Mouse (Mus musculus) embryonic facial prominence, embryonic 11.5 days (tissue): ENCODE data around the gene Kazn. TPM values are rescaled to one million over a fixed set of nuclear protein-coding genes. Genes with fewer than 3 reads are reported as not detected.

ENCODE experiments used
- ATAC-seq: fragments of 200-750 bp; cut with Nextera tagmentation; replicated peaks from 2 replicates; pipeline ENCODE4 v1.8.0; 2017; ENCODE audit warnings: low read depth; ENCODE audit not compliant: insufficient number of reproducible peaks, low FRiP score, low TSS enrichment
- DNase-seq: peaks from one replicate; pipeline ENCODE4 v3.0.0-alpha.2; 2015; ENCODE audit warnings: low spot score
- H3K27ac ChIP-seq: fragments of 300-500 bp; sonication (generic); replicated peaks from 2 replicates; pipeline ENCODE4 v1.5.1; 2014; ENCODE audit warnings: mild to moderate bottlenecking, low read depth, low read length, control low read depth
- H3K27me3 ChIP-seq: fragments of 300-500 bp; sonication (generic); 2 replicates; pipeline ENCODE4 v1.6.1; 2014; ENCODE audit warnings: mild to moderate bottlenecking, low read length, moderate library complexity, mixed read lengths; ENCODE audit not compliant: control insufficient read depth, insufficient read depth
- H3K36me3 ChIP-seq: fragments of 300-500 bp; sonication (generic); replicated peaks from 2 replicates; pipeline ENCODE4 v1.6.1; 2014; ENCODE audit warnings: low read depth, mild to moderate bottlenecking, low read length, moderate library complexity, mixed read lengths; ENCODE audit not compliant: control insufficient read depth, insufficient read depth
- H3K4me1 ChIP-seq: fragments of 300-500 bp; sonication (generic); 2 replicates; pipeline ENCODE4 v1.6.1; 2014; ENCODE audit warnings: low read length, mixed read lengths; ENCODE audit not compliant: control insufficient read depth, insufficient read depth
- H3K4me2 ChIP-seq: fragments of 300-500 bp; sonication (generic); 2 replicates; pipeline ENCODE4 v1.6.1; 2014; ENCODE audit warnings: low read depth, mild to moderate bottlenecking, control low read depth, low read length, moderate library complexity
- H3K4me3 ChIP-seq: fragments of 300-500 bp; sonication (generic); 2 replicates; pipeline ENCODE4 v1.5.1; 2014; ENCODE audit warnings: low read depth, low read length, control low read depth
- H3K9ac ChIP-seq: fragments of 300-500 bp; sonication (generic); replicated peaks from 2 replicates; pipeline ENCODE4 v1.6.1; 2014; ENCODE audit warnings: mild to moderate bottlenecking, control low read depth, low read length
- H3K9me3 ChIP-seq: fragments of 300-500 bp; sonication (generic); replicated peaks from 2 replicates; pipeline ENCODE4 v1.6.1; 2016; ENCODE audit warnings: mild to moderate bottlenecking, low read length, inconsistent platforms, mixed read lengths; ENCODE audit not compliant: control insufficient read depth
- WGBS: fragments of 180-500 bp; shearing (Covaris S2); extraction: QIAGEN DNeasy Blood & Tissue Kit; methylation state at CpG from one replicate; pipeline ENCODE4 v1.1.7; 2014; 5-methylcytosine and 5-hydroxymethylcytosine counted together
- polyA plus RNA-seq: library from polyadenylated mRNA; unstranded; fragments of >200 nt; fragmentation: Nextera tagmentation; extraction: Ambion mirVana; gene quantifications from 2 replicates; pipeline ENCODE4 v1.2.1, GENCODE M21; 2014

Kazn gene
- polyA plus RNA-seq, 1 experiment from 2014 or later = 11.1 TPM

DNA sequence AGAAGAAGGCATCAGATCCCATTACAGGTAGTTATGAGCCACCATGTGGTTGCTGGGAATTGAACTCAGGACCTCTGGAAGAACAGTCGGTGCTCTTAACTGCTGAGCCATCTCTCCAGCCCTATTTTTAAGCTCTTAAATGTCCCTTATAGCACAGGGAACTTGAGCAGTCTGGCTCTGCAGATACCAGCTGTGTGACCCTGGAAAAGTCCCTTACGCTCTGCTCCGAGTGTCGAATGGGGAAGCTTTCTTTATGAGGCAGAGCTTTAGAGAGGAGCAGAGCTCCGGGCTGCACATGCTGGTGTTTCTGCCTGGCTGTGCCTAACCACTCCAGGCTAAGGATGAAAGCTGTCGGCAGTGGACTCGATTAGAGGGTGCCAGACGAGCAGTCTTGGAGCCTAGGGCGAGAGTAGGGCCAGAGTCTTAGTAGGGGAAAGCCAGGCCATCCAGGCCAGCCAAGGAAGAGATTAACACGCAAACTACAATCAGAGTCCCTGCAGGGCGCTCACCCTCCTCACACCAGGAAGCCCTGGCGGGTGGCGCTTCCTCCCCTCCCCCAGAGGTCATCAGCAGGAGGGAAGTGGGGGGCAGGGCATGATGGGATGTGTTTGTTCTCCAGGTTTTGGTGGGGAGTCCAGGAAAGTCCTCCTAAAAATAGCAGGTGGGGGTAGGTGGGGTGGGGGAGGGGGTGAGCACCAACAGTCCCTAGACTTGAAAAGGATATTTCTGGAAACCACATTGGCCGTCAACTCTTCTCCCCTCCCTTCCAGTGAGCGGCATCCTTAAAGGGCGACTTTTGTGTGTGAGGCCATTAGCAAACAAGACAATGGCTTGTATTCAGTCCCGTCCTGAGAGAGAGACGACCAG, 73.1 kb downstream of the Kazn start:
- Histone ChIP-seq H3K4me3 (no peak overlapping the region), H3K9ac (peak overlapping the region; percentile 25), H3K4me1 (peaks cover 6% of the 10 kb centered on the region)

DNA sequence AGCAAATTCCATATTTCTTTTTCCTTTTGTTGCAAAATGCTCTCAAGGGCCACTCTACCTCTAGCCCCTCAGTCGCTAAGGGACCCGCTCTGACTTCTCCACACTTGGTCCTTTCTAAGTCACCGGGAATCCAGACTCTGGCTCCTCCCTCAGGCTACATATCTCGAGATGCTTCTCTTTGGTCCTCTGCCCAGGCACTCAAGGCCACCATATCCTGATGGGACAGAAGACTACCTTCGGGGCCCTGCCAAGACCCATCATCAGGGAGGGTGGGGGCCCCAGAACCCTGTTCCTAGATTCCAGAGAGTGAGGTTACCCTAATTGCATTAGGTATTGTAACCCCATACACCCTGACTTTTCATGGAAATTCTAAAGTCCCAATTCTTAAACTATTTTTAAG, 73.8 kb downstream of the Kazn start:
- 34% methylated on average over 5 of the region's 5 CpGs for WGBS
- no peak for DNase-seq
- Histone ChIP-seq H3K4me2 (no peak overlapping the region), H3K9ac (no peak overlapping the region), H3K9me3 (no peaks in the 10 kb centered on the region), H3K27ac (no peak overlapping the region), H3K4me3 (no peak overlapping the region), H3K27me3 (no peaks in the 10 kb centered on the region), H3K4me1 (peaks cover 6% of the 10 kb centered on the region), H3K36me3 (no peaks in the 10 kb centered on the region; the same call in 1 of the 2 replicates)
- ATAC-seq = no peak

More for the DNA sequence above, 73.1 kb downstream of the Kazn start:
- Histone ChIP-seq H3K9me3 (no peaks in the 10 kb centered on the region), H3K36me3 (no peaks in the 10 kb centered on the region; the same call in 1 of the 2 replicates), H3K27me3 (no peaks in the 10 kb centered on the region), H3K4me2 (no peak overlapping the region), H3K27ac (peak overlapping the region; percentile 28; the same call in 1 of the 2 replicates)
- no peak for ATAC-seq
- WGBS = 9% methylated on average over 18 of the region's 18 CpGs
- peak; percentile 41 for DNase-seq

DNA sequence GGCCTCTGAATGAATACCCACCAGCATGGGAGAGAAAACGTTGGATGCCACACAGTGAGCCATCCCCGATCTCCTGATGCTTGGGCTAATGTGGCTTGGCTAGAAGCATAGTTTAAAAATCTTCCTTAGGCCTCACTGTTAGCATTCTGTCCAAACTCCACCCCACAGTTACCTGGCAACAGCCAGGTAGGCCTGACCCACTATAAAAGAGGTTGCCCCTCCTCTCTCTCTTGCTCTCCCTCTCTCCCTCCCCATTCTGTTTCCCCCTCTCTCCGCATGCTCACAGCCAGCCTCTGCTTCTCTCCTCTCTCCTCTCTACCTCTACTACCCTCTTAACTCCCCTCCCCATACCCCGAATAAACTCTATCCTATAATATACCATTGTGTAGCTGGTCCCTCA, 74.8 kb downstream of the Kazn start:
- Histone ChIP-seq H3K27me3 (no peaks in the 10 kb centered on the region), H3K9me3 (no peaks in the 10 kb centered on the region), H3K4me1 (peaks cover 6% of the 10 kb centered on the region), H3K9ac (no peak overlapping the region), H3K27ac (no peak overlapping the region), H3K4me3 (no peak overlapping the region), H3K36me3 (no peaks in the 10 kb centered on the region; the same call in 1 of the 2 replicates), H3K4me2 (no peak overlapping the region)
- ATAC-seq (no peak), DNase-seq (no peak)
- 42% methylated on average over 4 of the region's 4 CpGs for WGBS

DNA sequence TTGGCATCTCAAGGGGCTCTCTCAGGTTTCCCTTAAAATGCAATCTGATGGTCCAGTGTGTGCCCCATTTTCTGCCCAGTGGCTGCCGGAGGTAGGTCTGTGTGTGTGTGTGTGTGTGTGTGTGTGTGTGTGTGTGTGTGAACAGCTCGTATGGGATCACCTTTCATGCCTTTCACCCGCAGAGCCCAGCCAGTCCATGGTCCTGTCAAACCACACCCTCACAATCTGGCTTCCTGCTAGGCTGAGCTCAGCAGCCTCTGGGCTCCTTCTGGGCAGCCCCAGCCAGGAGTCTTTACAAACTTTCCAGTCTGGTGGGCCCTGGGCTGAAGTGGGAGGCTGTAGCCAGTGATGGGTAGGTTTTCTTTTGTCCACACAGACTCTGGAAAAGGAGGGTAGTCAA, 75.3 kb downstream of the Kazn start:
- Histone ChIP-seq H3K4me1 (peaks cover 6% of the 10 kb centered on the region), H3K4me3 (no peak overlapping the region), H3K9ac (no peak overlapping the region), H3K4me2 (no peak overlapping the region), H3K9me3 (no peaks in the 10 kb centered on the region), H3K27me3 (no peaks in the 10 kb centered on the region), H3K36me3 (no peaks in the 10 kb centered on the region; the same call in 1 of the 2 replicates), H3K27ac (no peak overlapping the region)
- DNase-seq = no peak
- no peak for ATAC-seq
- 18% methylated on average over 3 of the region's 3 CpGs for WGBS

DNA sequence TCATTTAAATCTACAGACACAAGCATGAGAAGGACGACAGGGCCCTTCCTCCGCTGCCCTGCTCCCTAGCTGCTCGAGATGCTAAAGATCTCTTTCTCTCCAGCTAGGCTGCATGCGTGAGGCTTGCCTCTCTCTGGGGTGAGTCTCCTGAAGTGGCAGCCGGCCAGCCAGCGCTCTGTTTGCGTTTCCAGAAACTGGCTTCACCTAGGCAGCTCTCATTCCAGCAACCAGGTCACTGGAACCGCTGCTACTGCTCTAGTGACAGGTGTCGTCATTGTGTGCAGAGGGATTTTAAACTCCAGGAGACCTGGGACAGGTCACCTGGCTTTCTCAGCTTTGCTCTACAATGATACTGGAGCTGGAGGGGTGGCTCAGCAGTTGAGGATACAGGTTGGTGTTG, 76.5 kb downstream of the Kazn start:
- peaks cover 6% of the 10 kb centered on the region for H3K4me1 ChIP-seq
- no peak for DNase-seq
- H3K36me3 ChIP-seq = no peaks in the 10 kb centered on the region; the same call in none of the 2 replicates
- WGBS = 88% methylated on average over 9 of the region's 9 CpGs
- no peaks in the 10 kb centered on the region for H3K27me3 ChIP-seq
- no peak overlapping the region for H3K4me2 ChIP-seq
- H3K9ac ChIP-seq = no peak overlapping the region
- no peak overlapping the region for H3K27ac ChIP-seq
- no peaks in the 10 kb centered on the region for H3K9me3 ChIP-seq
- no peak overlapping the region for H3K4me3 ChIP-seq
- ATAC-seq = no peak

DNA sequence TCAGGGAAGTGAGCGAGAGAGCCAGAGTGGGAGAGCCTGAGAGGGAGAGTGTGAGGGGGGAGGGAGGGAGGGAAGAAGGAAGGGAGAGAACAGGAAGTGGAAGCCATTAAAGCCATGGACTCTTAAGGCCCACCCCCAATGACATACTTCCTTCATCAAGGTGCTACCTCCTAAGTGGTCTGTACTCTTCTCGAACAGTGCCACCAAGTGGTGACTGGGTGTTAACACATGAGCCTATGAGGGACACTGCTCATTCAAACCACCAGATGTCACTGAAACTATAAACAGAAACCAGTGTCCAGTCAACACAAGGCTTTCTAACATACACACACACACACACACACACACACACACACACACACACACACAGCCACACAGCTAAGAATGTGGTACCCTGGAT, 77.1 kb downstream of the Kazn start:
- H3K9ac ChIP-seq = no peak overlapping the region
- peaks cover 6% of the 10 kb centered on the region for H3K4me1 ChIP-seq
- no peaks in the 10 kb centered on the region; the same call in none of the 2 replicates for H3K36me3 ChIP-seq
- H3K27ac ChIP-seq = no peak overlapping the region
- no peaks in the 10 kb centered on the region for H3K9me3 ChIP-seq
- H3K4me2 ChIP-seq = no peak overlapping the region
- WGBS = 91% methylated on average over 2 of the region's 2 CpGs
- H3K4me3 ChIP-seq = no peak overlapping the region
- DNase-seq = no peak
- H3K27me3 ChIP-seq = no peaks in the 10 kb centered on the region
- no peak for ATAC-seq

DNA sequence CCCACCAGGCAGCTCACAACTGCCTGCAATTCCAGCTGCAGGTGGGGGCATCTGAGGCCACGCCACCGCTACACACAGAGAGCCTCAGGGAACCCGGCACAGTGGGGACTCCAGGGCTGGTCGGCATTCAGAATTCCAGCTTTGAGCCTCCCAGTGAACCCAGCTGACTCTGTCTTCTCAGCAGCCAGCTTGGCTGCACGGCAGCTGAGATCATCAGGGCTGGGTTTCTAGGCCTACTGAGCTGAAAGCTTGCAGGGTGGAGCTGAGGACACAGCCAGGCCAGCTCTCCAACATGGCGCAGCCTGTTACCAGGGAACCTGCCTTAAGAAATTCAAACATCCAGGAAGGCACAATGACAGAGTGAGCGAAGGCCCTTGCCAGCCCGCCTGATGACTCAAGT, 79.2 kb downstream of the Kazn start:
- H3K36me3 ChIP-seq = no peaks in the 10 kb centered on the region; the same call in none of the 2 replicates
- no peak overlapping the region for H3K4me3 ChIP-seq
- H3K4me1 ChIP-seq = no peaks in the 10 kb centered on the region; the same call in 1 of the 2 replicates
- WGBS = 59% methylated on average over 8 of the region's 8 CpGs
- ATAC-seq (no peak), DNase-seq (no peak)
- no peak overlapping the region for H3K9ac ChIP-seq
- no peaks in the 10 kb centered on the region for H3K27me3 ChIP-seq
- H3K4me2 ChIP-seq = no peak overlapping the region
- H3K9me3 ChIP-seq = no peaks in the 10 kb centered on the region
- H3K27ac ChIP-seq = no peak overlapping the region

DNA sequence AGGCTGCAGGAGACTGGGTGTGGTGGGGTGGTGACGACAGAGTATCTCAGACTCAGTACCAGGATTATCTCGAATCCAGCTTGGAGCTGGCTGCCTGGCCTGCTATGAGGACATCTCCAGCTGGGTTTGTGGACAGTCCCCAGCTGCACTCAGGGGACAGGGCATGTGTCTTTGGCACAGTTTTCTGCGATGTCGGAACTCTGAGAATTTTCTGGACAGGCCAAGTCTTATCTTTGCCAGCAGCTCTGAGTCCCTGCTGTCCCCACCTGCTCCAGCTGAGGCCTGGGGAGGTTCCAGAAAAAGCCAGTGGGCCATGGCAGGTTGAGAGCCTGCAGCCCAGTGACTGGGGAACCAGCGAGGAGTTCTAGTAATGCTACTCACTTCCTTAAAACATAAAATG, 82.7 kb downstream of the Kazn start:
- H3K4me2 ChIP-seq = no peak overlapping the region
- no peak overlapping the region for H3K9ac ChIP-seq
- no peaks in the 10 kb centered on the region for H3K9me3 ChIP-seq
- no peaks in the 10 kb centered on the region; the same call in 1 of the 2 replicates for H3K4me1 ChIP-seq
- 85% methylated on average over 5 of the region's 5 CpGs for WGBS
- H3K36me3 ChIP-seq = no peaks in the 10 kb centered on the region; the same call in 1 of the 2 replicates
- DNase-seq = no peak
- no peak overlapping the region for H3K4me3 ChIP-seq
- H3K27me3 ChIP-seq = no peaks in the 10 kb centered on the region
- no peak for ATAC-seq
- no peak overlapping the region for H3K27ac ChIP-seq
